Mouse (Mus musculus) heart, embryonic 11.5 days (tissue): ENCODE data around the gene Abcb11. TPM values are rescaled to one million over a fixed set of nuclear protein-coding genes. Genes with fewer than 3 reads are reported as not detected.

Experiments
- ATAC-seq: fragments of 200-750 bp; cut with Nextera tagmentation; replicated peaks from 2 replicates; pipeline ENCODE4 v1.8.0; 2017; ENCODE audit warnings: moderate library complexity; ENCODE audit not compliant: insufficient number of reproducible peaks, low FRiP score, low TSS enrichment
- H3K27ac ChIP-seq: fragments of 300-500 bp; sonication (generic); 2 replicates; pipeline ENCODE4 v1.5.1; 2014; ENCODE audit warnings: mild to moderate bottlenecking, low read depth, low read length
- H3K27me3 ChIP-seq: fragments of 300-500 bp; sonication (generic); 2 replicates; pipeline ENCODE4 v1.6.1; 2014; ENCODE audit warnings: mild to moderate bottlenecking, low read length, mixed read lengths; ENCODE audit not compliant: control insufficient read depth, insufficient read depth
- H3K36me3 ChIP-seq: fragments of 300-500 bp; sonication (generic); 2 replicates; pipeline ENCODE4 v1.6.1; 2014; ENCODE audit warnings: mild to moderate bottlenecking, low read length, moderate library complexity, mixed read lengths; ENCODE audit not compliant: control insufficient read depth, insufficient read depth
- H3K4me1 ChIP-seq: fragments of 300-500 bp; sonication (generic); 2 replicates; pipeline ENCODE4 v1.6.1; 2014; ENCODE audit warnings: low read length; ENCODE audit not compliant: control insufficient read depth, insufficient read depth
- H3K4me2 ChIP-seq: fragments of 300-500 bp; sonication (generic); 2 replicates; pipeline ENCODE4 v1.6.1; 2014; ENCODE audit warnings: mild to moderate bottlenecking, moderate library complexity
- H3K4me3 ChIP-seq: fragments of 300-500 bp; sonication (generic); 2 replicates; pipeline ENCODE4 v1.5.1; 2014; ENCODE audit warnings: low read depth, low read length
- H3K9ac ChIP-seq: fragments of 300-500 bp; sonication (generic); 2 replicates; pipeline ENCODE4 v1.6.1; 2014; ENCODE audit warnings: mild to moderate bottlenecking, low read depth, low read length, moderate library complexity
- H3K9me3 ChIP-seq: fragments of 300-500 bp; sonication (generic); replicated peaks from 2 replicates; pipeline ENCODE4 v1.6.1; 2016; ENCODE audit warnings: low read length; ENCODE audit not compliant: control insufficient read depth
- WGBS: fragments of 180-500 bp; shearing (Covaris S2); extraction: QIAGEN DNeasy Blood & Tissue Kit; methylation state at CpG from one replicate; pipeline ENCODE4 v1.1.7; 2014; ENCODE audit not compliant: insufficient replicate concordance; 5-methylcytosine and 5-hydroxymethylcytosine counted together
- polyA plus RNA-seq: library from polyadenylated mRNA; unstranded; fragments of >200 nt; fragmentation: Nextera tagmentation; extraction: Ambion mirVana; gene quantifications from 2 replicates; pipeline ENCODE4 v1.2.1, GENCODE M21; 2014

Gene Abcb11
- polyA plus RNA-seq = not detected in 2 replicates

DNA sequence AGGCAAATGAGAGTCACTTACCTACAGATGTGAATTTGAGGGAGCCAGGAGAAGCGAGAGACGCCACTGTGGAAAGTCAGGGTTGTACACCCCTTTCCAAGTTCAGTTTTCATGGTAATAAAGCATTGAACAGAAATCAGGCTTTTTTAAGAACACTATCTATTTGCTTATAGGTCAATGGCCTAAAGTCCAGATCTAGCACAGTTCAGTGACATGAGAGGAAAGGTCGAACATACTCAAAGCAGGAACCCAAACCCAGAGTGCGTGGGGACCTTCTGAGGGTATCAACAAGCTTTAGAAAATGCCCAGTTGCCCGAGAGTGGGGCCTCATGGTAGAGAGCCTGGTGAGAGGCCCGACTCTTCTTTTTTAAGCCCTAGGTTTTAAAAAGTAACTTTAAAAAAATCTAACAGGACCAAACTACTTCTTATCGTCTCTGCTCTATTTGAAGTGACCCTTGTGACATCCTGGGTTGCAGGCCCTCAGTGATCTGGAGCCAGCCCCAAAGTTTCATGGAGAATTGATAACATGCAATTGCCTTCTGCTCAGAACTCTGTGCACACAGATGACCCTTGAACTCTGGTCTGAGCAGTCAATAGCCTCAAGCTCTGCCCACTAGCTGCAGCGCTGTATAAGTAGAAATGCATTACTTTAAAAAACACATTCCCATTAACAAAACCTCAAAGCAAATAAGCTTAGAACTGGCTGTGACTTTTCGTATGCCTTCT, at the start of gene Abcb11:
Abcb11 (minus strand) TSS at position 121 of the 726 bp plus-strand sequence.
- Histone ChIP-seq H3K4me1 (no peaks in the 10 kb centered on the region), H3K9me3 (no peaks in the 10 kb centered on the region), H3K4me3 (no peak within 1 kb of the TSS), H3K4me2 (no peak within 1 kb of the TSS), H3K27ac (no peak within 1 kb of the TSS), H3K9ac (no peak within 1 kb of the TSS), H3K27me3 (no peaks in the 10 kb centered on the region), H3K36me3 (no peaks in the 10 kb centered on the region)
- 75% methylated on average over 9 of the region's 9 CpGs for WGBS
- no peak for ATAC-seq

DNA sequence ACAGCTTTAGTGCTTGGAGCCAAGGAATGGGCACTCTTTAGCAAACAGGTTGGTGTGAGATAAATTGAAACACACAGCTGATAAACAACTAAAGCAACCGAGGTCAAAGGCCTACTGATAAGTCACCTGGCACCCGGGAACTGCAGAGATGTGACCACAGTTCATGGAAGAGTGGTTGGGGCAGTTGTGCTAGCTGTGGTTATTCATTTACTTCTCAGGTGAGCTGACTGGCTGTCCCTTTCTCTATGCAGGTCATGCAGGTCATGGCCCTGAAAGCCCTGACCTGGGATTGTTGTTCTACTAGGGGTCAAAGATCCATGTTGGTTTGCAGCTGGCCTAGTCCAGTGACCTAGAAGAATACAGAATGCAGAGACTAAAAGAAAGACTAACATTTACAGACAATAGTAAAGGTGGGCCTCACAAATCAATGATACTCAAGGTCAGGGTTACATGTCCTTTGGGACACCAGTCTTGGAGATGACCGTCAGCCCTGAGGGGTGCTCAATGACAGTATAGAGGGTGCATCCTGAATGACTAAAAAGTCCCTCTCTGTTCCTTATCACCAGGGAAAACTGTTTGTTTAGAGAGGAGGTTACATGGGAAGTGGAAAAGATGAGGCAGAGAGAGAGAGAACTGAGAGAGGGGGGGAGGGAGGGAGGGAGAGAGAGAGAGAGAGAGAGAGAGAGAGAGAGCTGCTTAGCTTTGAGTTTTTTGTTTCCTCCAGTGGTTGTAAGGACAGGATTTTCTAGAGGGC, 43.9 kb upstream of the Abcb11 start:
- WGBS = 44% methylated on average over 3 of the region's 3 CpGs
- no peak for ATAC-seq
- Histone ChIP-seq H3K27me3 (no peaks in the 10 kb centered on the region), H3K9me3 (no peaks in the 10 kb centered on the region), H3K36me3 (no peaks in the 10 kb centered on the region), H3K9ac (no peak overlapping the region), H3K27ac (no peak overlapping the region), H3K4me1 (no peaks in the 10 kb centered on the region), H3K4me2 (no peak overlapping the region), H3K4me3 (no peak overlapping the region)

DNA sequence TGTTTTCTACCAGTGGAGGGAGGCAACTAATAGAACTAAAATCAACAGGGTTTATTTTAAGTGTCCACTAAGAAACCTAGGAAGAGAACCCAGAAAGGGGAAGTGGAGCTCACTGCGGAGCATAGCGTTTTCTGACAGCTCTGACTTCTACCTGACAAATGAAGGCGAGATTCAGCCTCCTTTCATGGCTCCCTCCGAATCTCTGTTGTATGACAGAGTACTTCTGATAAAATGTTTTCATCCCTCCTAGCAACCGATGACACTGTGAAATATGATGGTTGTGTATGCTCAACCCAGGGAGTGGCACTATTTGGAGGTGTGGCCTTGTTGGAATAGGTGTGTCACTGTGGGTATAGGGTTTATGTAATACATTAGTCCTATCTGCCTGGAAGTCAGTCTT, 40.4 kb upstream of the Abcb11 start:
- H3K4me1 ChIP-seq = no peaks in the 10 kb centered on the region
- no peaks in the 10 kb centered on the region for H3K9me3 ChIP-seq
- H3K9ac ChIP-seq = no peak overlapping the region
- no peak overlapping the region for H3K4me2 ChIP-seq
- no peaks in the 10 kb centered on the region for H3K36me3 ChIP-seq
- no peak for ATAC-seq
- 76% methylated on average over 5 of the region's 5 CpGs for WGBS
- H3K27me3 ChIP-seq = no peaks in the 10 kb centered on the region
- H3K27ac ChIP-seq = no peak overlapping the region
- no peak overlapping the region for H3K4me3 ChIP-seq

DNA sequence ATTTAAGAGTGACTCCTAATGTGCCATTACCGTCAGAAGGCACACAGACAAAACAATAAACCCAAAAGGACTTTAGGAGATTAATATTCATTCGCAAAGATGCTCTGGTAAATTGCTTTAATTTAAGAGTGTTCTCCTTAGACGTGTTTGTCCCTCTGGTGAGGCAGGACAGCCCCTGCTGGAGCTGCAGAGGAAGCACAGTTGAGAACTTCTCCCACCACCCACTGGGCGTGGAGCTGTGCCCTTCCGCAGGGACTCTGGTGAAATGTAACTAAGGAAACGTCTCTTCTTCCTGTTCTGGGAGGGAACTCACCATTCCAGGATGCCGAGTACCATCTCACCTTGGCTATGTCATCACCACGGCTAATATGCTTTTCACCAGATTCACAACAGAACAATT, 39.3 kb upstream of the Abcb11 start:
- Histone ChIP-seq H3K36me3 (no peaks in the 10 kb centered on the region), H3K4me1 (no peaks in the 10 kb centered on the region), H3K27ac (no peak overlapping the region), H3K4me2 (no peak overlapping the region), H3K4me3 (no peak overlapping the region), H3K27me3 (no peaks in the 10 kb centered on the region), H3K9ac (no peak overlapping the region), H3K9me3 (no peaks in the 10 kb centered on the region)
- no peak for ATAC-seq
- 38% methylated on average over 8 of the region's 8 CpGs for WGBS

DNA sequence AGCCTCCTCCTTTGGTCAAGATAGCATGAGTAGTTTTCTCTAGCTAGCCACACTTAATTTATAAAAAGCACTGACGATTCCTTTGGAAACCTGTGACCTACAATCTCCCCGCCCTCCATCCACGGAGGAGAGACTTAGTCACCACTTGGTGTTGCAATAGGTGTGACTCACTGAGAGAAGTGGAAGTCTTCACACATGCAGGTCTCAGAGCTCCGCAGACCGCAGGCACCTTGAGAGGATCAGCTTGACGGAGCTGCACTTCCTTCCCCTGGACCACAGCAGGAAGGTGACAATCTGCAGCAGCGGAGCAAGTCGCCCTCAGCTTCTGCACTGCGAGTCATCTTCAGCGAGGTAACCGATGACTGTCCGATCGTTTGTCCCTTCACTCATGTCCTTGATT, 37.9 kb upstream of the Abcb11 start, which contains the start of gene Dhrs9:
Dhrs9 (plus strand) TSS at position 165 of the 400 bp plus-strand sequence.
- no peaks in the 10 kb centered on the region for H3K4me1 ChIP-seq
- H3K4me3 ChIP-seq = no peak within 1 kb of the TSS
- no peak for ATAC-seq
- H3K4me2 ChIP-seq = no peak within 1 kb of the TSS
- WGBS = 32% methylated on average over 13 of the region's 13 CpGs
- no peaks in the 10 kb centered on the region for H3K27me3 ChIP-seq
- no peaks in the 10 kb centered on the region for H3K9me3 ChIP-seq
- H3K9ac ChIP-seq = no peak within 1 kb of the TSS
- no peaks in the 10 kb centered on the region for H3K36me3 ChIP-seq
- H3K27ac ChIP-seq = no peak within 1 kb of the TSS

DNA sequence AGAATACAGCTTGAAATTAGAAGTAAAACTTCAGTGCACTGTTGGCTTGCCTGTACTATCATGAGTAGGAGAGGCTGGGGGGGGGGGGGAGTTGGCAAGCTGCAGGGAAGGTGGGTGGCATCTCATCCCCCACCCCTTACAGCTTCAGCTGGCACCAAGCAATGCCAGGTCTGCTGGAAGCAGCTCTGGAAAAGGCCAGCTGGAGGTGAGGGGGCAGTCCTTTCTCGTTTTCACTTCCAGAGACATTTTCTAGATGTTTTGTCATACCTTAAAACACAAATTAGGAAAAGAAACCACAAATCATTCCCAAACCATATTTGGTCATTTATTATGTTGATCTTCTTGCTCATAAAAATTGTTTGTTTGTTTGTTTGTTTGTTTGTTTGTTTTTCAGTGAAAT, 37.4 kb upstream of the Abcb11 start:
- ATAC-seq = no peak
- Histone ChIP-seq H3K4me3 (no peak overlapping the region), H3K27ac (no peak overlapping the region), H3K9ac (no peak overlapping the region), H3K4me2 (no peak overlapping the region), H3K36me3 (no peaks in the 10 kb centered on the region), H3K27me3 (no peaks in the 10 kb centered on the region), H3K4me1 (no peaks in the 10 kb centered on the region), H3K9me3 (no peaks in the 10 kb centered on the region)
- WGBS = 50% methylated on average over 1 of the region's 1 CpGs

DNA sequence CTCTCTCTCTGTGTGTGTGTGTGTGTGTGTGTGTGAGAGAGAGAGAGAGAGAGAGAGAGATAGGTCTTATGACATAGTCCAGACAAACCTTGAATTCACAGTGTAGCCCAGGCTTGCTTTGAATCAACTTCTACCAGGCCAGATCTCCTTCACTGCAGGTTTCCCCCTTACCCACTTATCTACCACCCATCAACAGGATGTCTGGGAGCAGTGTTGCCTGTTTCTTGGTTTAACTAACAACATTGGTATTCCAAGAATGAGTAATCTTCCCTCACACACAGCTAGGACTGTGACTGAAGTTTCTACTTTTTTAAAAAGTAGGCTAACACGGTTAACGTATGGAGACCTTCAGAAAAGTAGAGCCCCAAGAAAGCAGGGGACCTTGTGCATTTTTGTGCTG, 34.4 kb upstream of the Abcb11 start:
- Histone ChIP-seq H3K4me3 (no peak overlapping the region), H3K27ac (no peak overlapping the region), H3K4me1 (no peaks in the 10 kb centered on the region), H3K36me3 (no peaks in the 10 kb centered on the region), H3K9me3 (no peaks in the 10 kb centered on the region), H3K27me3 (no peaks in the 10 kb centered on the region), H3K9ac (no peak overlapping the region), H3K4me2 (no peak overlapping the region)
- no peak for ATAC-seq
- WGBS = 49% methylated on average over 2 of the region's 2 CpGs

DNA sequence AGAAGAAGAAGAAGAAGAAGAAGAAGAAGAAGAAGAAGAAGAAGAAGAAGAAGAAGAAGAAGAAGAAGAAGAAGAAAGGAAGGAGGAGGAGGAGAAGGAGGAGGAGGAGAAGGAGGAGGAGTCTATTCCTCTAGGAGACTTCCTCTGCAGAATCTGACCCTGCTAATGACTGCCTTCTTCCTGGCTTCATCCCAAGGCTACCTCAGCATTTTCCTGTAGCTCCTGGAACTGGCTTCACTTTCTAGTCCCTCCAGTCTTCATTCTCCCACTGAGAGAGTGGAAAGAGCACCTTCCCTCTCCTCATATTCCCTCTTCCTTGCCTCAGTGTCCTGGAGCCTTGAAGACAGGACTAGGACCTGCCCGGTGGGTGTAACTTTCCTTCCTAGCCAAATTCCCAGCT, 22.9 kb upstream of the Abcb11 start:
- Histone ChIP-seq H3K4me1 (no peaks in the 10 kb centered on the region), H3K9me3 (no peaks in the 10 kb centered on the region), H3K27ac (no peak overlapping the region), H3K9ac (no peak overlapping the region), H3K36me3 (no peaks in the 10 kb centered on the region), H3K27me3 (no peaks in the 10 kb centered on the region), H3K4me3 (no peak overlapping the region), H3K4me2 (no peak overlapping the region)
- ATAC-seq = no peak
- 100% methylated on average over 1 of the region's 1 CpGs for WGBS
